Mouse (Mus musculus): ENCODE measurements around the gene Wdfy2.
"Not testable (repeated sequence)": the region's sequence is repeated elsewhere in the genome, so short reads cannot be mapped to it uniquely, and the experiment has no call there.

The Wdfy2 gene

DNA sequence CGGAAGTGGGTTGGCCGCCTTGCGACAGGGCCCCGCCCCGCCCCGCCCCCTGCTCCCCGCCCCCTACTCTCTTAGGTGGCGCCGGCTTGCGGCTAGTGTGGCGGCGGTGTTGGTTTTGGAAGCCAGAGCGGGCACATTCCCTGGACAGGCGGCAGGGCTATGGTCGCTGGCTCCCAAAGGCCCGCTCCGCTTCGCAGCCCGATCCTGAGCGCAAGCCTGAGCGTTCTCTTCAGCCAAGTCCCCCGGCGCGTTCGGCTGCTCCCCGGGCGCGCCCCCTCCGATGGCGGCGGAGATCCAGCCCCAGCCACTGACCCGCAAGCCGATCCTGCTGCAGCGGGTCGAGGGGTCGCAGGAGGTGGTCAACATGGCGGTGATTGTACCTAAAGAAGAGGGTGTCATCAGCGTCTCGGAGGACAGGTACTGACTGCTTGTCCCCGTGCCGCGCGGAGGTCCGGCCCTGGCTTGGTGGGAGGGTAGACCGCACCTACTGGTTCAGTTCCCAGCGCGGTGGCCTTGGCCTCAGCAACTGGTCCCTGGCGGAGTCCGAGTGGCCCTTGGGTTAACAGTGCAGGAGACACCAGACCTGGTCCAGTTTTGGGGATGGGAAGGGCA lies at the start of gene Wdfy2:
TSS of gene Wdfy2 (plus strand) at position 38 of the 612 bp plus-strand sequence.
- peak; percentile 65 to 78 for DNase-seq

DNA sequence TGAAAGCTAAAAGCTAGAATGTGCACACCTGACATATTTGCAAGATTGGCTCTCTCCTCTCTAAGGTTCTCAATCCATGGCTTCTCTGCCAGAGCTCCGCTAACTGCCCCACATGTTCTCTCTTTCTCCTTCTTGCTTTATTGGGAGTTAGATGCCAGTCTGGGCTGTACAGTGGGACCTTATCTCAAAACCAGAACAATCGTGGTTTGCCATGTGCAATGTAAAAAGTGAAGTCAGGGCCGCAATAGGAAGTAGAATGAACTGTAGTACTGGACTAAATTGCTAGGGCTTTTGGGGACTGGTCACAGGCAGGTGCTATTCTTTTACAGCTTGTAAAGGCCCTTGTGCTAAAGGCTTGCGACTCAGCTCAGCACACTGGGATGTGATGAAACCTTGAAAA lies 48.2 kb upstream of the Wdfy2 start:
- no peak for DNase-seq

DNA sequence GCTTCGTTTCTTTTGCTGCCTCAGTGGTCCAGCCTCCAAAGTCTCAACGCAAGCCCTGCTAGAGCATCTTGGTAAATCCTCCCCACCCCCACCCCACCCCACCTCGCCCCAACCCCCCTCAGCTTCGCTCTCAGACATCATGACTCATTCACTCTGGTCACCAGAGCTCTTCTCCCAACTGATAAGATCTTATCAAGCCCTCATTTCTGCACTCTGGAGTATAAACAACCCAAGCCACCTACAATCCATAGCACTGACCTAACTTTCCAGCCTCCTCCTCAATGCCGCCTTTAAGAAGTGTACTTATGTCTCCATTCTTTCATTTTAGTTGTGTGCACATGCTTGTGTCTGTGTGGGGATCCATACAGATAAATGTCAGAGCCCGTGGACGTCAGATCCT lies 41.8 kb upstream of the Wdfy2 start:
- no peak for DNase-seq

DNA sequence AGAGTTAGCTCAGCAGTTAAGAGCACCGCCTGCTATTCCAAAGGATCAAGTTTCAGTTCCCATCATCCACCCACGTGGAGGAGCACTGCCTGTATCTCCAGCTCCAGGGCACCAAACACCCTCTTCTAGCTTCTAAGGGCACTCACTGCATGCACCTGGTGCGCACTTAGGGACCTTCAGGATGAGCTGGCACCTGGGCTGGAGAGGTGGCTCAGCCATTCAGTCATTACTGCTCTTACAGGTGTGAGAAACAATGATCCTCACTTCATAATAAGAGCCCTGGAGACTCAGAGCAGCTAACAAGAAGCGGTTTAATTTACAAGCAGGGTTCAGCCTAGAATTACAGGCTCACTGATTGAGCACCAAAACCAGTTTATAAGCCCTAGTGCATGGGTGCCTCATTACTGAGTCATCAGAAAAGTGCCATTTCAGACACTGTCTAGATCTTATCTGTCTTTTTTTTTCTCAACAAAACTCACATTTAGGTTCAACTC lies 38.8 kb upstream of the Wdfy2 start:
- DNase-seq, result peak; percentile 17 to 22

DNA sequence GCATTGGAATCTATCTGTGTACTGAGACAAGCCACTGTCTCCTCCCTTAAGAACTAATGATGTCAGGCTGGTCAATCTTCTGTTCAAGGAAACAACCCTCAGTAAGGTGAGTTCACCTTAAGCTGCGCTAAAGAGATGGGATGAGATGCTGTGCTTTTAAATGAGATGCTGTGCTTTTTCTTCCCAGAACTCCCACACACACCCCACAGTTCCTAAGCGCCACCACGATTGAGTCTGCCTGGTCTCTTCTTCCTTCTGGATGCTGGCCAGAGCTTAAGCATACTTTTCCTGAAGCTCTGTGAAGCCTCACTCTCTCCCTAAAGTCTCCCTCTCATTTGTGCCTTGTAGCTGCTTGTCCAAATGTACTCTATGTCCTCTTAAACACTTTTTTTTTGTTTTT lies 36.7 kb upstream of the Wdfy2 start:
- DNase-seq, result no peak

DNA sequence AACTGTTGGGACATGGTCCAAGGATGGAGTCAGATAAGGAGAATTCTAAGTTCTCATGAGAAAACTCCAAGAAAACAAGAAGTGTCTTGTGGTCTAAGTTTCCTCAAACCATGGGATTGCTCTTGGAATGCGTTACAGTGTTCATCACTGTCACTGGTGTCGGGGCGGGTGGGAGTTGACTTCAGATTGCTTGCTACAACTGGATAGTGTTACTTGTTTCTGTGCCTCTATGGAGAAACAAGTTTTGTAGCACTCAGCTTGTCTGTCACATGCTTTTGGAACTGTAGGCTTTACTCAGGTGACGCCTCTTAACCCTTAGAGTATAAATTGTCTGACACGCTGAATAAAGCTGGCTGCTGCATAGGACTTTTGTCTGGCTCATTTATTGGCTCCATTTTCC lies 34.3 kb upstream of the Wdfy2 start:
- DNase-seq, result no peak

DNA sequence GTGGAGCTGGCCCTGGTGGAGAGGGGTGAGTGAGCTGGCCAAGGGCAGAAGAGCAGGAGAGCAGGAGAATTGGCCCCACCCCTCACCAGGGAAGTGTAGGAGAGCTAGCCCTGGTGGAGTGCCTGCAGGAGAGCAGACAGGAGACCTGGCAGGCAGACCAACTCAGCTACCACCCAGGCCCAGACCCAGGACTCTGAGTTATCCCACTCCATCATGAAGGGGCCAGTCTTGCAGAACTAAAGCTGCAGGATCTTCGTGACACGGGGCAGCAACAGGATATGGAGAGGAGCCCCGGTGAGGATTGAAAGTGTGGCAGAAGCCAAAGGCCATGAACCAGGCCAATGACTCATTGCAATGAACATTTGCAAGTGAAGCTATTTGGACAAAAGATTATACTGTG lies 30.6 kb upstream of the Wdfy2 start:
- no peak for DNase-seq

DNA sequence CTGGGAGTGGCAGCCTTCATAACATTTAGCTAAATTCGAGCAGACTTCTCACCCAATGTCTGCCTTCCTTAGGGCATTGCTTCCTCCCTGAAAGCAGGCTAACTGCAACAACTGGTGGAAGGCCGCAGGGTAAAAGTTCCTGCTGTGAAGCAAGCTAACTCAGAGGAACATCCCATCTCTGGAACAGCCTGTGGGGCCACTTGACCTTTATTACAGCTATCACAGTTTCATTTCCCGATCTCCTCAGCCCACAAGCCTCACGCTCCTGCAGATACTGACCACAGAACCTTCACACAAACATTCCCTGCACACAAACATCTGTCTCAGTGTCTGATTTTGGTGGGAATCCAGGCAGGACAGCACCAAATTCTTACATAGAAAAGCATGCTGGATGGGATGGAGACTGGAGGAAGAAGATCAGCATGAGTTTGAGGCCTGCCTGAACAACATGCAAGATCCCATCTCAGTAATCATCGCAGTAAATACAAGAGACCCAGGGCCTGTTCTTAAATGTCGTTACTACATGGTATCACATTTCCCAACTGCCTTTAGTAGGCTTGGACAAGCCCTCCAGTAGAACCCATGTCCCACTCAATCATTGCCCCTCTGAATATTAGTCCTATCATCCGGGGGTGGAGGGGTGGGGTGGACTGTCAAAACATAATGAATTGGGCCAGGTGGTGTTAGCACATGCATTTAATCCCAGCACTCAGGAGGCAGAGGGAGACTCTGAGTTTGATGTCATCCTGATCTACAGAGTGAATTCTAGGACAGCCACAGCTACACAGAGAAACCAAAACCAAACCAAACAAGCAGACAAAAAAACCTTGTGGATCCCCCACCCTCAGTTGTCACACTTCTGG lies 28.6 kb upstream of the Wdfy2 start:
- no peak for DNase-seq

DNA sequence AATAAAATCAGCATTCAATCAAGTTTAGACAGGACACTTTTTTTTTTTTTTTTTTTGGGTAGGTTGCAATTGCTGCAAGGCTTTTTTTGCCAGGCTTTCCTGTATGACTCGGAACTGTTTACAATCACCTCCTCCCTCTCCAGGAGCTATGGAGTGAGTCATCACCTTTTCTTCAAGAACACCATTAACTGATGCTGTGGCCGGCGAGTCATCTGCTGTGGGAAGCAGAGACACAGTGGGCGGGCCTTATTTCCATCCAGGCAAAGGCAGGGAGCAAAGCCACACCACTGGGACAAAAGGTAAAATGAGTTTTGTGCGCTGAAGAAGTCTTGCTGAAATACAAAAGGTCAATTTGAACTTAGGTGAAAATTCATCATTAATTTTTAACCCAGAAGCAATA lies 24.7 kb upstream of the Wdfy2 start:
- no peak for DNase-seq

DNA sequence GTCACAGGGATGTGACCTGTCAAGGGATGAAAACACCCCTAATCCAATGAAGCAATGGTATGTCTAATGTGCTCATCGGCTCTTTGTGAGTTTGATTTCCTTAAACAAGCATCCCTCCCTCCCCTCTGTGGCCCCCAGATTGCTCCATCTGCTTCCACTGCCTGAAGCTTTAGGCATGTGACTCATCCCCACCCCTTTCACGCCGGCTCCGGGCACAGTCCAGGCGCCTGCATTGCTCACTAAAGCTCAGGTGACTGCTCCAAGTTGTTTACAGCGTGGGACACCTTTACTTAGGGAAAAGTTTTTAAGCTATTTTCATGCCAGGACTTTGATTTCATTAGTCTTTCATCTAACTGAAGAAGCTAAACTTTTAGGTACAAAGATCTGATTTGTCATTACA lies 22.9 kb upstream of the Wdfy2 start:
- no peak for DNase-seq

DNA sequence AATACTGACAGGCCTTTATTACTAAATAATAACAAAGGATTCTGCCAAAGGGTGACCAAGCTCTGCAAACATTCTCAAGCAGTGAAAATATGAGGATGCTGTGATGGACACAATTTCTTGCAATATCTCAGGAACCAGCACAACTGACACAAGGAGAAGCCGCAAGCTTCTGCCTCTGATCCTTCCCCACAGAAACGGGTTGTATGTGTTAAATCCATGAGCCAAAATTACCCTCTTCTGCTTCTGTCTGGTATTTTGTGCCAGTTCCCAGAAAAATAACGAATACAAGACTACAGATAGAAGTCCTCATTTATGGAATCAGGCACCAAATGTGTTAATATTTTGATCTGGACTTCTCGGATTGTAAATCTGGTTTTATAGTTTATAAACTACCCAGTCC lies 20.7 kb upstream of the Wdfy2 start:
- no peak for DNase-seq

DNA sequence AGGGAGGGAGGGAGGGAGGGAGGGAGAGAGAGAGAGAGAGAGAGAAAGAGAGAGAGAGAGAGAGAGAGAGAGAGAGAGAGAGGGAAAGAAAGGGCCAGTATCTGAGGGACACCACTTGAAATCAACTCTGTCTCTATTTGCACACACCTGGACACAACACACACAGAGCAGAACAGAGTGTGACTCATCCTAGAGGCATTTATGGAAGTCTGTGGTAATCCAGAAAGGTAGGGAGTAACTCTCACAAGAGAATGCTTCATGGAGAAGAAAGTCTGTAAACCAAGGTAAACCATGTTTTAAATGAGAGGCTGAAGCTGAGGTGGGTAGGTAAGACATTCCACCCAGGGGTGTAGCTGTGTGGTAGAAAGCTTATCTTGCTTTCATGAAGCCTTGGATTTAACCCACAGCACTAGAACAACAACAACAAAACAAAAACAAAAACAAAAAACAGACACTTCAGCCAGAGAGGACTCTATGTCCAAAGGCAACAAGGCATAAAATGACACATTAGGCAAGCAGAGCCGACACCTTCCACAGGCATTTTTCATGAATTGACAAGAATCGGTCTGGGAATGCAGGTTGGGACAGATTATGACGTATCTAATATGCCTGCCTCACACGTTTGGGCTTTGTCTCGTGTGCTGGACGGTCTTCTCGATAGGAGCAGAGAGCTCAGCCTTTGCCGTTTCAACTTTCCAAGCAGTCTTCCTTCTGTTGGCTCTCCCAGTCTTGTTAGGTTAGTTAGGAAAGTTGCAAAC lies 11.7 kb upstream of the Wdfy2 start:
- no peak for DNase-seq

DNA sequence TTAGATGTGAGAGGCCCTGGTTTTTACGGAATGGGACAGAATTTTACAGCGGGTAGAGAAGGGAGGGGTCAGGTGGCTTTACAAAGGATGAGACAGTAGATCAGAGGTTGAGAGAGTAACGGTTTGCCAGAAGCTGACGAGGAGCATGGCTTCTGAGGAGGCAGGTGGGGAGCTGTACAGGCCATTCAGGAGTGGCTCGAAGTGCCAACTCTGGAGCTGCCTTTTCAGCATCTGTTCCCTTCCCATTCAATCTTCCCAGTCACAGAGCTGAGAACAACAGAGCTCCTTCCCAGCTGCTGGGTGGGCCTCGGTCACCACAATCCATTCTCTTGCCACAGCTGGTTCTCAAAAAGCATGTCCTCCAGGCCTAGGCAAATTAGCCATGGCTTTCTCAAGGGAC lies 8.2 kb upstream of the Wdfy2 start:
- no peak for DNase-seq

DNA sequence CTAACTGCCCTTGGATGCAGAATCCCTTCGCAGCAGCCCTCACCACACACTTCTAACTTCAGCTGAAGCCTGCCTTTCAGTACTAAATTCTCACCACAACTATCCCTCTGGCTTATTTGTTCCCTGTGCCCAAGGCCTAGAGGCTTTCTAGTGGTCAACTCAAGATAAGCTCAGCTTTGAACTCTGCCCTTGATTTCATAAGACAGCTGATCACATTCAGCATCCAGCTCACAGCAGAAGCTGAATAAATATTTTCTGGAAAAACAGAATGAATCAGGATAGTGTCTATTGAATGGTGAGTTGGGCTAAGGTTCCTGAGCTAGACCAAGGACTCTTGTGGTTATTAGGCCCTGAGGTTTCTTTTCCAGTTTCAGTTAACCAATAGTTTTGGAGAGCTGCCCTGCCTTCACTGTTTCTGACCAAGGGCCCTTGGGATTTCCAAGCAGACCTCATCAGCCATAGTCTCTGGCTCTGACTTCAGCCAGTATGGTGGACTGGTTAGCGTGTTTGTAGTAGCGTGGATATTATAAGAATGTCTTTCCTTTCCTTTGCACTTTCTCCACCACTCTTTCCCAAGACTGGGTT lies 5.7 kb upstream of the Wdfy2 start:
- DNase-seq, result no peak

DNA sequence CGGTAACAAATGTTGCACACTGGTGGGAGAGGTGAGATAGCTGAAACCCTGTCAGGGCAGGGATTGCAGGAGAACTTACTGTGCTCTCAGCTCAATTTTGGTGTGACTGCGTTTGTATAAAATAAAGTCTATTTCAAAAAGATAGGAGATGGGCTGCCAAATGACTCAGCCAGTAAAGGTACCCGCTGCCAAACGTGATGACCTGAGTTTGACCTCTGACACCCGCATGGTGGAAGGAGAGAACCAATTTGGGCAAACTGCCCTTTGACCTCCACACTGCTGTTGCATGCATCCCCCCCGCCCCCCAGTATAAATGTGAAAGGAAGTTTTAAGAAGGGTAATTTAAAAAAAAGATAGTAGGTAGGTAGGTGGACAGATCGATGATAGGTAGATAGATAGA lies 4.4 kb upstream of the Wdfy2 start:
- no peak for DNase-seq

DNA sequence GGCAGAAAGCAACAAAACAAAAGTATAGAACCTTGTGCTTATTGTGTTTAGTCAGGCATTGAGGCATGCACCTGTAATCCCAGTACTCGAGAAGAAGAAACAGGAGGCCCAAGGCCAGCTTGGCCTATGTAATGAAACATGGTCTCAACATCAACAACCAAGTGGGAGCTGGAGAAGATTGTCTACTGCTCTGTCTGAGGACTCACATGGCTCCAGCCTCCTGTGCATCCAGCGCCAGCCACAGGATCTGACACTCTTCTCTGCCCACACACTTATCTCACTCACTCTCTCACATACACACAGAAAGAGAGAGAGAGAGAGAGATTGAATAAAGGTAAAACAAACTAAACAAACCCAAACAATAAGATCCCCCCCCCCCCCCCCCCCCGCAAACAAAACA lies 3.9 kb upstream of the Wdfy2 start:
- no peak for DNase-seq

DNA sequence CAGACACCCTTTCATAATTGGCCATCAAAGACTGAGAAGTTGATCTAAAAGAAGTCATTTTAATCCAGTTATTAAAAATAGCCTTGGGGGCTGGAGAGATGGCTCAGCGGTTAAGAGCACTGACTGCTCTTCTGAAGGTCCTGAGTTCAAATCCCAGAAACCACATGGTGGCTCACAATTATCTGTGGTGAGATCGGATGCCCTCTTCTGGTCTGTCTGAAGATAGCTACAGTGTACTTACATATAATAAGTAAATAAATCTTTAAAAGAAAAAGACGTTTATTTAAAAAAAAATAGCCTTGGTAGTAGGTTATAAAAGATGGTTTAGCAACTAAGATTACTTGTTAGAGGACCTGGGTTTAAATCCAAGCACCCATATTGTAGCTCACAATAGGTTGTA lies 1.7 kb upstream of the Wdfy2 start:
- DNase-seq, result not testable (repeated sequence)

DNA sequence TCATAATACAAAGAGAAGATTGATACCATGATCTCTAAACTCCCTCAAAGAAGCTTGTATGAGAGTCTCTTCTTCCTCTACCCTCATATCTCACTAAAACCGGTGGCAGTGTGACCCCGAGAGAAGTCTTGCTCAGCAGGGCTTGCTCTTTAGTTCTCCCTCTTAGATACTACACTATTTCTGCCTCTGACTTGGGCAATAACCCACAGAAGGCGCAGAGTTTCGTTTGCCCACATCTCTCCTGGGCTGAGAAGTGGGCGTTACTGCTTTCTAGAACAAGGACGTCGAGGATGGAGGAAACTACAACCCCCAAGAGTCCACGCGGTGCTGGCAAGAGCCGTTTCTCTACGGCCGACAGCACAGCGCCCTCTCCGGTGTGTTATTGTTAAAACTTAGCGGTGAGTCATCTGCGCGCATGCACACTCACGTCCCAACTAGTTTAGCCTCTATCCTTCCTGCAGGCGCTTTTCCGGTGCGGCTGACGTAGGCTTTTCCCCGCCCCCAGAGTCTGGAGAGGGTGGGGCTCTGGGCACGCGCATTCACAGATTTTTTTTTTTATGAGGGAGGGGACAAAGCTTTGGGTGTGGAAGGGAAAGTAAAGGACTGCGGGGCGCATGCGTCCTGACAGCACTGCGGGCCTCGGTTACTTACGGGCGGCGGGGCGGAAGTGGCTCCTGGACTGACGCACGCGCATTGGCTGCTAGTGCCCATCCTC lies 395 bp upstream of the Wdfy2 start:
- DNase-seq, result peak; percentile 98

DNA sequence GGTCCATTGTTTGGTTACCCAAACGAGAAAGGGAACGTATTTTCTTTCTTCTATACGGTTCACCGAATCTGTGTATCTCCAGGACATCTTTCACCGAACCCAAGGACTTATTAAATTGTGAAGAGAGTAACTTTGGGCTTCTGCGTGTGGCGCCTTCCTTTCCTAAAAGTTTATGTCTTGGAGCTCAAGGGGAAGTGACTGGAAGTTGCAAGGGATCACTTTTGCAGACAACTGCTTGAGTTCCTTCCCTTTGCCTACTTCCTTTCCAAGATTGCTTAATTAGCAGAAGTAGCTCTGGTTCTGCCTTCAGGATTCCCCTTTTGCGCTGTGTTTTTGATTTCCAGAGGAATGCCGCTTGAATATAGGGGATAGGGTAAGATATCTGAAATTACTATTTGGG lies 858 bp downstream of the Wdfy2 start:
- DNase-seq, result no peak

DNA sequence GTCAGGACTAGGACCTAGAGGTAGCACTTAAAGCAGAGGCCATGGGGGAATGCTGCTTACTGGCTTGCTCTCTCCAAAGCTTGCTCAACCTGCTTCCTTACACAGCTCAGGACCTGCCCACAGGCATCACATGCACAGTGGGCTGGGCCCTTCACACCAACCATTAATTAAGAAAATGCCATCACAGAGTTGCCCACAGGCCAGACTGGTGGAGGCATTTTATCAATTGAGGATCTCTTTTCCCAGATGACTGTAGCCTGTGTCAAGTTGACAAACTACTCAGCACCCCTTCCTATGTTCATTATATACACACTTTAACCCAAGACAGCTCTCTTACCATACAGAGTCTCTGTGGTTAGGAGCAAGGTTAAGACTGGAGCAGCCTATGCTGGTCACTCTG lies 4.2 kb downstream of the Wdfy2 start:
- no peak for DNase-seq

DNA sequence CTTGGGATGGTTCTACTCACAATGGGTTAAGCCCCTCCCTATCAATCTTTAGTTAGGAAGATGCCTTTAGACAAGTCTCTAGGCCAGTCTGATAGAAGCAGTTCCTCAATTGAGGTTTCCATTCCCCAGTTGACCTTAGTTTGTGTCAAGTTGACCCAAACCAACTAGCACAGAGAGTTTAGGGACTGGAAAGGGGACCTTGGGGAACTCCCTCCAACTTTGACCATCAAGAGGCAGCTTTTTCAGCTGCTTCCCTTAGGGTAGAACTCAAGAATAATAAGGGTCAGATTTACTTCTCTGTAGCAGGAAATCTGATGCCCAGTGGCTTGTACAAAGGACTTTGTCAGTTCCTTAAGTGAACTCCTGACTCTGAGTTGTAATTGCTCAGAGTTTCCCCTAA lies 5.0 kb downstream of the Wdfy2 start:
- DNase-seq, result no peak

DNA sequence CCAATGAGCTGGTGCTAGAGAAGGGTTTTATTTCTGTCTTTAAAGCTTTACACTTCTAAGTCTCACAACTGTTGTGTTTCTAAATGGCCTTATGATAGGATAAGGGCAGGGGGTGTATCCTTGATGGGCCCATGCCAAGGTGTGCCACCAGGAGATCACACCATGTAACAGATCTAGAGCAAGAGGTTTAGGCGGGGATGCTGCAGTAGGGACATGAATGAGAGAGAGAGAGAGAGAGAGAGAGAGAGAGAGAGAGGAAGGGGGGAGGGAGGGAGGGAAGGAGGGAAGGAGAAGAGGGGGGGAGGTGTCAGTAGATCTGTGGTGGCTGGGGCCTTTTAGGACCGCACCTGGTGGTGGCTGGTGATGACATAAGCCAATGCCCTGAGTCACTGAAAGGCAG lies 5.5 kb downstream of the Wdfy2 start:
- no peak for DNase-seq

DNA sequence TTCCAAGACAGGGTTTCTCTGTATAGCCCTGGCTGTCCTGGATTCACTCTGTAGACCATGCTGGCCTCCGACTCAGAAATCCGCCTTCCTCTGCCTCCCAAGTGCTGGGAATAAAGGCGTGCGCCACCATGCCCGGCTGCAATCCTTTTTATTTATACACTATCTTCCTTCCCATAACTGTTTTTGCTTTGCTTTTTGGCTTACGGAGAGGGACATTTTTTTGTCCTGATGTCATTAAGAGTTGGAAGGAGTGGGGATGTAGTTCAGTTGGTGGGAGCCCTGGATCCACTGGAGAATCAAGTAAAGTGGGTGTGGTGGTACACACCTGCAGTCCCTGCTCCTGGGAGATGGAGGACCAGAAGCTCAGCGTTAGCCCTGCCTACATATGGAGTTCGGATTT lies 6.7 kb downstream of the Wdfy2 start:
- no peak for DNase-seq

All from kidney, postnatal 4 days (tissue).